Mouse (Mus musculus): Measurements from ENCODE around the gene Gstm4.

Gene Gstm4

DNA sequence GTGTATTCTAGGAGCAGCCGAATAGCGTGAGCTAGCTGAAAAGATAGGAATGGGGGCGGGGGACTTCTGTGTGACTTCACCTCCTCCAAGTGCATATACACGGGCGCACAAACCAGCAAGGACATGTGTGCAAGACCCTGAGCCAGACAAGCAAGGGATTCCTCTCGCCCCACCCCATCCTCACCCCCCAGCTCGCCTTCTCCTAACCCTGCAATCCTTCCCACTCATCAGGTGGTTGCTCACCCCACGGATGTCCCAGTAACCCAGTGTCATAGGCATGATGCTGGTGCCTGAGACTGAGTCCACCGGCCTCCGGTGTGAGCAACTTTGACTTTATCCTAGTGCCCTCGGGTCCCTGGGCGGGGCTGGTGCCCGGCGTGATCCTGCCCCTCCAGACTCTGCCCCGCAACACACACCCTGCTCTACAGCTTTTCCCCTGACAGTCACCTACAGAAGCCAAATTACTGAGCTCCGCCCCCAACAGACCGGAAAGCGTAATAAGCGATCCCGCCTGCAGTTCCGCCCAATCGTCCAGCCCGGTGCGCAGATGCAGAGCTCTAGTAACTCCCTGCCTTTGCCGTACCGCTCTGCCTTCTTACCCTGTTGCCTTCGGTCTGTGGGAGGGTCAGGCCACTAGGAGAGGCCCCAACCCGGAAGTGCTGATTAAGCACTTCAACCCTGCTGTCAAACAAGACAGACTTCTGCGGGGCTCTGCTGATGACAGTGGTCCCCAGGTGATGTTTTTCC, at the start of gene Gstm4:
Gene Gstm4 (minus strand): TSS at position 501 of the 747 bp plus-strand sequence.
- in situ Hi-C loops (cut with MboI; ENCODE audit: low pct_unique_long_range_greater_than_20kb in 1 of 2, low sequenced_read_pairs in 2 of 2, unreplicated experiment in 1 of 2), result no loop called here

- in situ Hi-C loops (cut with MboI; ENCODE audit: low pct_unique_long_range_greater_than_20kb in 1 of 2, low sequenced_read_pairs in 2 of 2, unreplicated experiment in 1 of 2), result no loop called here
Observed at GRCm38 (mm10) chr3:108094146-108094545, 49.5 kb upstream of the Gstm4 start.

DNA sequence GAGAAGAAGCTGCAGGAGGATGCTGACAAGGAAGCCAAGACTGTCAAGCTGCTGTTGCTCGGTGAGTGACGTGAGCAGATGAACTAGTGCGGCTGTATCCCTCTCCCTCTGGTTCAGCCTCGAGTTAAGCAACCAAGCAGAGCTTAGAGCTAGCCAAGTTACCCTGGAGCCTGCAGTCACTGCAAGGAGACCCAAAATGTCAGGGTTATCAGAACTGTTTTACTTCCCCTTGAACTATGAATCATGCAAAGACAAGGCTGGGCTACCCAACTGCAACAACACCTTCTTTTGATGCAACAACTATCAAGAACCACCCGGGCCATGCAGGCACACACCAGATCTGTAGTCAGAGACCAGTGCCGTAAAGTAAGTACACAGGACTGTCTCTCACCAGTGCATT, 48.6 kb upstream of the Gstm4 start:
- in situ Hi-C loops (cut with MboI; ENCODE audit: low pct_unique_long_range_greater_than_20kb in 1 of 2, low sequenced_read_pairs in 2 of 2, unreplicated experiment in 1 of 2), result no loop called here

DNA sequence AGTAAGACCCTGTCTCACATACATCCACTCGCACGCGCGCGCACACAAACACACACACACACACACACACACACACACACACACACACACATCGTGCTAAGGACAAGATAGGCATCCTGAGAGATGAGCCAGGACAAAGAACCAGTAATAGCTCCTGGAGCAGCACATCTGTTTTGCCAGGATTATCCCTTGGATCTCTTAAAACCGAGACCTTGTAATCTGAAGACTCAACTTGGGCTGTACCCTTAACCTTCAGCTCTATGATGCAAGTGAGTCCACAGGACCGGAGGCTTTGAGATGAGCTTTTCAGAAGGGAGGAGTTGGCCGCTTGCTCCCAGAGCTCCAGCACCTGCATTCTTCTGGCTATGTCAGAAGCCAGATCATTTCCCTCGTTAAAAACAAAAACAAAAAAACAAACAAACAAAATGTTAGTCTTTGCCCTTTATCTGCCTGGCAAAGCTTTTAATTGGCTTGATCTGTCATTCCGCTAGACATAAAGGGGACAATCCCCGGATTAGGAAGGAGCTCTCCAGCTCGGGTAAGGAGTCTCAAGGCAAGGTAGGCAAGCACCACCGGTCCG, 47.9 kb upstream of the Gstm4 start, which contains the start of gene Gnat2:
Gene Gnat2 (plus strand): TSS at position 254 of the 580 bp plus-strand sequence.
- in situ Hi-C loops (cut with MboI; ENCODE audit: low pct_unique_long_range_greater_than_20kb in 1 of 2, low sequenced_read_pairs in 2 of 2, unreplicated experiment in 1 of 2), result no loop called here

DNA sequence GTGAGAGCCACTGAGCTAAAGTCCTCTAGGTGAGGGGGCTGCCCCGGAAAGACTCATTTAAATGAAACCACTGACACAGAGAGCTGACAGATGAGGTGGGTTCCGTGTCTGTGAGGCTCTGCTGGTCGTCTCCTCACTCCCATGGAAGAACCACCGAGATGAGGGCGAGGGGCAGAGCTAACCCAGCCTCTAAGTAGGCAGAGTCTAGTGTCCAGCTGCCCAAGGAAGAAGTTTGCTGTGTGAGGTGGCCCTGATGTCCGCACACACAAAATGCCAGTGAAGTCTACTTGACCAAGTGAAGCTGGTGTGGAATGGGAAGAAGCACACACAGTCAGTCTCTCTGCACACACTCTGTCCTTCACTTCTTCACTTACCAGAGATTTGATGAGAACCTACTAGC, 47.3 kb upstream of the Gstm4 start:
- in situ Hi-C loops (cut with MboI; ENCODE audit: low pct_unique_long_range_greater_than_20kb in 1 of 2, low sequenced_read_pairs in 2 of 2, unreplicated experiment in 1 of 2), result no loop called here

DNA sequence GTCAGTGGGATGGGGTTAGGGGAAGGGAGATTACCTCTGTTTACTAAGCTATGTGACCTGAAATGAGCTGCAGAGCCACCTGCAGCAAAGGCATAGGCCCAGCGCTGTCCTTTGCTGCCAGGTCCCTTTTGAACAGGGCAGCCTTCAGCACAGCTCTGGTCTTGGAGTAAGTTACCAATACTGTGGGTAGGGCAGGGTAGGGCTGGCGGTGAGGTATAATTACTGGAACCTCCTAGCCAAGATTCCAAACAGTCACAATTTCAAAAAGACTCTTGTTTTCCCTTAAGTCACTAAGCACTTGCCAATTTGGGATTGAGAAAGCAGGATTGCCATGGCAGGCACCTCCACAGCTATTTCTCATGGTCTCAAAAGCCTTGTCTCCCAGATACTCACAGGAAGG, 45.9 kb upstream of the Gstm4 start:
- in situ Hi-C loops (cut with MboI; ENCODE audit: low pct_unique_long_range_greater_than_20kb in 1 of 2, low sequenced_read_pairs in 2 of 2, unreplicated experiment in 1 of 2), result no loop called here

DNA sequence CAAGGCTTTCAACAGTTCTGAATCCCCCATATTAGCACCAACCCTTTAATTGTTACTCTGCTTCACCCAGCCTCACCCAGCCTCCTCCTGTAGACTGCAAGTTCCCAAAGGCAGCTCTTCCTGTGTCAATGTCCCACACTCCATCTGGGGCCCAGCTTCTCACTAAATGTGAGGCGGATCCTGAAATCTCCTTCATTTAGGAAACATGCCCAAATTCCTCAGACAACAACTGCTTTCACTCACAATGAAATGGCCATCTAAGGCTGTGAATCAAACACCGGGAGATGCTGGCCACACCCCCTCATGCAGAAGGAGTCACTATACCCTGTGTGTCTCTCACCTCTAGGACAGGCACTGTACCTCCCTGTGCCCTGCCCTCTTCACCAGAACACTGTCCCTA, 45.2 kb upstream of the Gstm4 start:
- in situ Hi-C loops (cut with MboI; ENCODE audit: low pct_unique_long_range_greater_than_20kb in 1 of 2, low sequenced_read_pairs in 2 of 2, unreplicated experiment in 1 of 2), result no loop called here

DNA sequence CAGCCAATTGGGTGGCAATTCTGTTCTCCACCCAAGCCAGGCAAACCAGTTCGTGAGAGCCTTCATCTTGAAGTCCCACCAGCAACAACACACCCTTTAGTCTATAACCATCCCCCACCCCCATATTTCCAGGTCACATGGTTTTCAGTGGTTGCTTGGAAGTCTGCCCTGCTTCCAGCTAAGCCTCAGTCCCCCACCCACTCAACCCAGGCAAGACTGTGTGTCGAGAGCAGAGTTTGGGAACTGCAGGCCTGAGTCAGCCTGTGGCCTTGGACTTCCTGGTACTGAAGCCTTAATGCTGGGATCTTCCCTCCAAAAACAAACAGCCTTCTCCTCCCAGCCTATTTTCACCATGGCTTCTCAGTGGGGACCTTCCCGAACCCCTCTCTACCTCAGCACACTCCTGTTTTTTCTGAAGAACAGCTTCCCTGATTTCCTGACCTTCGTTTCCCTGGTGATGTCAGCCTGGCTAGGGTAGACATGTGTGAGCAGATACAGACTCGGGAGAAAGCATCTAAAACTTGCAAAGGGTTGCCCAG, 44.2 kb upstream of the Gstm4 start:
- in situ Hi-C loops (cut with MboI; ENCODE audit: low pct_unique_long_range_greater_than_20kb in 1 of 2, low sequenced_read_pairs in 2 of 2, unreplicated experiment in 1 of 2), result no loop called here

DNA sequence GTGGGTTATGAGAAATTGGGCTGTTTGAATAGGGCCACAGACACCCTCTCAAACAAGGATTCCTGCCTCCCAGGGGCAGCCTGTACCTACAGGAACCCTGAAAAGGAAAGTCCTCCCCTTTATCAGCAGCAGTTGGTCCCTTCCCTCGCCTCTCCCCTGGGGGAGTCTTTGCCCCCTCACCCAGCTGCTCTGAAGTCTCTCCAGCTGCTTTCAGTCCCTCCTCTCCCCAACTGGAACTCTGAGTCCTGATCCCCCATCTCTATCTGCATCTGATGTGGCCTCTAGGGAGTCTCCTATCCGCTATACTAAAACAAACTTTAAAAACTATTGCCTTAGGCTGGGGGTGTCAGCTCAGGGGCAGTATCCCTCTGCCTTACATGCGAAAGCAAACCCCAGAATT, 42.6 kb upstream of the Gstm4 start:
- in situ Hi-C loops (cut with MboI; ENCODE audit: low pct_unique_long_range_greater_than_20kb in 1 of 2, low sequenced_read_pairs in 2 of 2, unreplicated experiment in 1 of 2), result no loop called here

DNA sequence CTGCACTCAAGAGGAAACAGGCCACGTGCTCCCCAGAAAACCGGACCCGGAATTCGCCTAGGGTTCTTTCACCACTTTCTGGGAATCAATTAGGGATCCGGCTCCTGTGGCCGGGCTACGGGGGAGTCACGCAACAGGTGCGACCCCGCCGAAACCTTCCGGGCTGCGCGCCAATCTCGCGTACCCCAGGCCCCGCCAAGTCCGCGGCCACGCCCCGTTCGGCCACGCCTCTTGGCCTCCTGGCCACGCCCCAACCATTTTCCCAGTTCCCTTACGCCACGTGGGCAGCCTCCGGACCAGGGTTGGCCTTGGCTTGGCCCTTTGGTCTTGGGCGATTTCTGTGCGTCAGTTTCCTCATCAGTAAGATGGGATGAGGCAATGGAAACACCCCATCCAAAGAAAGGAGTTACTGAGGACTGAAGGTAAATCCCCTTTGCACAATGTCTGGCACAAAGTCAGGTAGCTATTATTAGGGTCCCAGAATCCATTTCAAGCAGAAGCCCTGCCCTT, 41.8 kb upstream of the Gstm4 start, which contains the start of gene Ampd2:
Gene Ampd2 (minus strand): TSS at position 182 of the 510 bp plus-strand sequence.
- in situ Hi-C loops (cut with MboI; ENCODE audit: low pct_unique_long_range_greater_than_20kb in 1 of 2, low sequenced_read_pairs in 2 of 2, unreplicated experiment in 1 of 2), result no loop called here

DNA sequence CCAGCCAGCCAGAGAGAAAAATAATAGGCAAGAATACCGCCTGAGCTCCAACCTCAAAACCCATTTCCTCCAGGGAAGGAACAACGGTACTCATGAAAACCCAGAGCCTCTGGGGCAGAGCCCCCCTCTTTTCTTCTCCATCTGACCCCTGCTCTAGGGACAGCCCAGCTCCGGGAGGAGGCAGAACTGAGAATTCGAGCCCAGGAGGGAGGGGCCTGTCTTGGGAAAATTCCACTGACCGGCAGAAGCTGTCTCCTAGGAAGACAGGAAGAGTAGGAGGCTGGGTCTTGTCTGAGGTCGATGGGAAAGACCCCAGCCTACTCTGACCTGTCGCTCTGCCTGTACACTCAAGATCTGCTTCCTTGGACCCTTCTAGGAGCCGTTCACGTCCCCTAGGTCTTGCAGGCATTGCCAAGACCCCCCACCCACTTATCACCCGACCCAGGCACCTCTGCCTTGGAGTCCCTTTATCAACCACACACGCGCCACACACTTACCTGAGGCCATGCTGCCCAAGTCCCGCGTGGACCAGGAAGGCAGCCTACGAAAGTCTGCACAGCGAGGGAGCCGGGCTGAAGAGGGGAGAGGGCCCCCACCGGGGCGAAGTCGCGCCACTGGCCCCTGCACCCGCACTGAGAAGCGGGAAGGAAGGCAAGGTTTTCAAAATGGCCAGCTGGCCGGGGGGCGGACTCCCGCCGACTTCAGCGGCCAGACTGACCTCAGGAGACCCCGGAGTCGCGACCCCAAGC, 41.2 kb upstream of the Gstm4 start:
- in situ Hi-C loops (cut with MboI; ENCODE audit: low pct_unique_long_range_greater_than_20kb in 1 of 2, low sequenced_read_pairs in 2 of 2, unreplicated experiment in 1 of 2), result no loop called here

GRCm38 (mm10) chr3:108085281-108085720, 40.6 kb upstream of the Gstm4 start:
- in situ Hi-C loops (cut with MboI; ENCODE audit: low pct_unique_long_range_greater_than_20kb in 1 of 2, low sequenced_read_pairs in 2 of 2, unreplicated experiment in 1 of 2), result no loop called here

- in situ Hi-C loops (cut with MboI; ENCODE audit: low pct_unique_long_range_greater_than_20kb in 1 of 2, low sequenced_read_pairs in 2 of 2, unreplicated experiment in 1 of 2), result loop anchor here in 1 of 2 experiments (5.0 kb wide), 1 partner anchor 62 kb away; the partner anchor contains the start of gene Gnai3
Observed at GRCm38 (mm10) chr3:108084767-108085270, 40.1 kb upstream of the Gstm4 start.

DNA sequence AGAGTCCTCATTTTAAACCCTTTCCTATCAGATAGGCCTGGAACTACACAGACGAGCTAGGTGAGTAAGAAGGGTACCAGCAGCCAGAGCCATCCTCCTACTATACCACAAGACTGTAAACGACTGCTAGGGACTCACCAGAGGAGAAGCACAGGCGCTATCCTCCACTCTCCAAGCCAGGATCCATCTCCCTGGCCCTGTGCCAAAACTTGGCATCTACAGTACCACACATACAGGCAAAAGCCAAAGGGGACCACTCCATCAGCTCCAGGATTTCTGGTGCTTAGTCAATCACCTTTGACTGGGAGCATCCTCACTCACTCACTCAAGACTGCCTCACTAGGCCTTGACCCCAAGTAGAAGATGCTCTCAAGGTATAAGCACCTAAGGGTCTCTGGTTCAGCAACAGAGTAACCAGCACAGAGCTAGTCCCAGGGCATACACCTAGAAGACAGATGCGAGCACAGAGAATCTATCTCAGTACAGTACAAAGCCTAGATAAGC, 39.3 kb upstream of the Gstm4 start:
- in situ Hi-C loops (cut with MboI; ENCODE audit: low pct_unique_long_range_greater_than_20kb in 1 of 2, low sequenced_read_pairs in 2 of 2, unreplicated experiment in 1 of 2), result loop anchor here in 1 of 2 experiments (5.0 kb wide), 1 partner anchor 63 kb away; the partner anchor contains the start of gene Gnai3

GRCm38 (mm10) chr3:108083161-108083560, 38.5 kb upstream of the Gstm4 start:
- in situ Hi-C loops (cut with MboI; ENCODE audit: low pct_unique_long_range_greater_than_20kb in 1 of 2, low sequenced_read_pairs in 2 of 2, unreplicated experiment in 1 of 2), result loop anchor here in 1 of 2 experiments (5.0 kb wide), 1 partner anchor 64 kb away; the partner anchor contains the start of gene Gnai3

- in situ Hi-C loops (cut with MboI; ENCODE audit: low pct_unique_long_range_greater_than_20kb in 1 of 2, low sequenced_read_pairs in 2 of 2, unreplicated experiment in 1 of 2), result loop anchor here in 1 of 2 experiments (5.0 kb wide), 1 partner anchor 65 kb away; the partner anchor contains the start of gene Gnai3
Observed at GRCm38 (mm10) chr3:108082251-108082875, 37.7 kb upstream of the Gstm4 start.

GRCm38 (mm10) chr3:108081681-108082080, 37.0 kb upstream of the Gstm4 start:
- in situ Hi-C loops (cut with MboI; ENCODE audit: low pct_unique_long_range_greater_than_20kb in 1 of 2, low sequenced_read_pairs in 2 of 2, unreplicated experiment in 1 of 2), result loop anchor here in 1 of 2 experiments (5.0 kb wide), 1 partner anchor 66 kb away; the partner anchor contains the start of gene Gnai3

GRCm38 (mm10) chr3:108076836-108077235, 32.1 kb upstream of the Gstm4 start:
- in situ Hi-C loops (cut with MboI; ENCODE audit: low pct_unique_long_range_greater_than_20kb in 1 of 2, low sequenced_read_pairs in 2 of 2, unreplicated experiment in 1 of 2), result no loop called here
